Comparison of ENCODE assay signal across 13 mouse cellular contexts in the genomic region with DNA sequence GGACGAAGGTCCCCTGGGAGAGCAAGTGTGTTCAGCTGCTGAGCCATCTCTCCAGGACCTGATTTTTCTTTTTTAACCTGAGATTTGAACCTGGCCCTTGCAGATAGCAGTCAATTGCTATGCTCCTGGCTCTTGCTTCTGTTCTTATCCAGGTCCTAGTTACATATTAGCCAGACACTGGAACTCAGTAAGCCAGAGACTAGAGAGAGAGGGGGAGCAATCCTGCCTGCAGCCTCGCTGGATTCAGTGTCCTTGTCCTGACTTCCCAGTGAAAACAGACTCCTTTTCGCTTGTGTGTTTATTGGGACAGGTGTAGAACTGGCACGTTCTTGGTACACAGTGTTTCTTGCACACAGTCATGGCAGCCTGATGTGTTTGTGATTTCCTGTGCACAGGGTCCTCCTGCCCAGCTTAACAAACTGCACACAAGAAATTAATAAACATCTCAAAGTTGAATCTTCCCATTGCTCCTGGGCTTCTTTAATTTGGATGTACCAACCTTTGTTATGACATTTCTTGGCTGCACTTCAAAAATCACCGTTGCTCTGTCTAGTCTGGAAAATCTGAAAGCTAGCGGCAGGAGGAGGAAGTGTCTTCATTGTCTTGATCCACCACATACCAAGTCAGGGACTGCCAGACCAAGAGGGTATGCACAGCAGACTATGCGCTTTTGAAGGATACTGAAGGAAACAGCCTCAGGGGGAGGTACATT.
DNase-seq lines count a peak whose midpoint lies in the region; ATAC-seq and TF ChIP-seq lines count a peak whose summit lies in the region.
"Had no signal": no experiment of that assay in that cellular context is flagged by ENCODE, and none has a peak within 500 bp of the region (broad histone marks: within the 10 kb centered on the region; RNA-seq: fewer than 3 reads in every experiment).

No protein-coding gene starts in this region.

- no peak overlapping the region for H3K9ac ChIP-seq in heart, embryonic 11.5 days (ENCODE audit: low read depth, low read length)
- no peak overlapping the region for H3K9ac ChIP-seq in liver, embryonic 14.5 days (replicated peaks)
- H3K9ac ChIP-seq: forebrain, embryonic 12.5 days; hindbrain, embryonic 15.5 days; neural tube, embryonic 13.5 days had no signal

- H3K4me2 ChIP-seq in heart, embryonic 11.5 days, result no peak overlapping the region
- H3K4me2 ChIP-seq in liver, embryonic 14.5 days (ENCODE audit: low read depth), result no peak overlapping the region
- H3K4me2 ChIP-seq: forebrain, embryonic 12.5 days; hindbrain, embryonic 15.5 days had no signal

- ATAC-seq in heart, embryonic 11.5 days (replicated peaks; ENCODE audit: insufficient number of reproducible peaks, low FRiP score, low TSS enrichment), result no peak
- no peak for ATAC-seq in liver, embryonic 14.5 days (ENCODE audit: insufficient read depth)

- DNase-seq in heart, adult 18-20 months, result no peak
- peak; percentile 69 to 86 for DNase-seq in kidney, adult 8-10 months
- DNase-seq in liver, embryonic 14.5 days (ENCODE audit: low read depth in 3 of 3, low spot score in 3 of 3), result peak in 2 of 3 experiments; percentile 10 to 36
- DNase-seq in left cerebral cortex, adult 8-10 months (ENCODE audit: low spot score in 2 of 2), result no peak
- DNase-seq in frontal cortex, postnatal 14 days (ENCODE audit: low spot score in 2 of 2), result no peak
- no peak for DNase-seq in adrenal gland, adult 18-20 months (ENCODE audit: low spot score in 2 of 2)
- DNase-seq: cerebellum, postnatal 25 days had no signal

- H3K27ac ChIP-seq in heart, embryonic 11.5 days (ENCODE audit: low read depth, low read length), result peak overlapping the region; percentile 97
- H3K27ac ChIP-seq in brown adipose tissue, adult 24 weeks (replicated peaks; ENCODE audit: low read depth, low read length), result peak overlapping the region; percentile 40; the same call in 1 of the 2 replicates
- no peak overlapping the region for H3K27ac ChIP-seq in liver, embryonic 14.5 days
- H3K27ac ChIP-seq: forebrain, embryonic 12.5 days; hindbrain, embryonic 15.5 days; macrophage; neural tube, embryonic 13.5 days had no signal

- no peaks in the 10 kb centered on the region for H3K27me3 ChIP-seq in heart, embryonic 11.5 days (ENCODE audit: control insufficient read depth, insufficient read depth, low read length)
- no peaks in the 10 kb centered on the region for H3K27me3 ChIP-seq in liver, embryonic 14.5 days (ENCODE audit: control insufficient read depth, insufficient read depth, low read length)
- H3K27me3 ChIP-seq: forebrain, embryonic 12.5 days; hindbrain, embryonic 15.5 days; neural tube, embryonic 13.5 days had no signal

- H3K36me3 ChIP-seq in heart, embryonic 11.5 days (ENCODE audit: control insufficient read depth, insufficient read depth, low read length), result no peaks in the 10 kb centered on the region
- no peaks in the 10 kb centered on the region for H3K36me3 ChIP-seq in liver, embryonic 14.5 days (replicated peaks; ENCODE audit: control insufficient read depth, insufficient read depth, low read depth)
- H3K36me3 ChIP-seq: forebrain, embryonic 12.5 days; hindbrain, embryonic 15.5 days; neural tube, embryonic 13.5 days had no signal

- no peaks in the 10 kb centered on the region for H3K9me3 ChIP-seq in heart, embryonic 11.5 days (replicated peaks; ENCODE audit: control insufficient read depth, low read length)
- no peaks in the 10 kb centered on the region for H3K9me3 ChIP-seq in liver, embryonic 14.5 days (ENCODE audit: control insufficient read depth, low read length)
- H3K9me3 ChIP-seq: forebrain, embryonic 12.5 days; hindbrain, embryonic 15.5 days; neural tube, embryonic 13.5 days had no signal

- no peak for TF ChIP-seq EP300 in liver, embryonic 14.5 days (IDR thresholded peaks at IDR 0.05; ENCODE audit: low read depth)

- no peak for TF ChIP-seq CTCF in liver, embryonic 14.5 days (IDR thresholded peaks at IDR 0.05; ENCODE audit: low read depth)

- H3K4me1 ChIP-seq in heart, embryonic 11.5 days (ENCODE audit: control insufficient read depth, insufficient read depth, low read length), result peaks cover 26% of the 10 kb centered on the region
- peaks cover 7% of the 10 kb centered on the region for H3K4me1 ChIP-seq in brown adipose tissue, adult 24 weeks (ENCODE audit: control insufficient read depth, insufficient read depth, insufficient read length, low read length)
- peaks cover 0 to 20% of the 10 kb centered on the region in 2 experiments; a peak in 2 of 4 replicates for H3K4me1 ChIP-seq in liver, embryonic 14.5 days (replicated peaks; ENCODE audit: control insufficient read depth in 2 of 2, insufficient read depth in 2 of 2, low read length in 1 of 2)
- H3K4me1 ChIP-seq: neural tube, embryonic 13.5 days had no signal

- H3K4me3 ChIP-seq in heart, embryonic 11.5 days (ENCODE audit: low read depth, low read length), result no peak overlapping the region
- no peak overlapping the region for H3K4me3 ChIP-seq in brown adipose tissue, adult 24 weeks (ENCODE audit: insufficient read depth, low read depth, low read length)
- no peak overlapping the region for H3K4me3 ChIP-seq in liver, embryonic 14.5 days (ENCODE audit: insufficient read depth in 1 of 2, low read depth in 2 of 2, low read length in 2 of 2)
- H3K4me3 ChIP-seq: forebrain, embryonic 12.5 days; hindbrain, embryonic 15.5 days; neural tube, embryonic 13.5 days had no signal

- WGBS in heart, embryonic 11.5 days (ENCODE audit: insufficient replicate concordance), result 57% methylated on average over 7 of the region's 7 CpGs
- WGBS in liver, embryonic 14.5 days (ENCODE audit: insufficient replicate concordance), result 30% methylated on average over 7 of the region's 7 CpGs

Comparison
In these comparisons a context has a peak if more than half of its experiments do, and no peak if none do; other contexts are left out.
1. DNase-seq: peak in kidney, adult 8-10 months (2 of 2) and liver, embryonic 14.5 days (2 of 3); none in heart, adult 18-20 months (0 of 2), left cerebral cortex, adult 8-10 months (0 of 2), frontal cortex, postnatal 14 days (0 of 2) and adrenal gland, adult 18-20 months (0 of 2).